In genomic region chr11:87756251-87756820, GRCm38 (mm10) we compare ENCODE assay signal across 10 mouse cellular contexts. TPM values are rescaled to one million over a fixed set of nuclear protein-coding genes. Genes with fewer than 3 reads are reported as not detected.
DNase-seq lines count a peak whose midpoint lies in the region; ATAC-seq and TF ChIP-seq lines count a peak whose summit lies in the region.
"Had no signal": no experiment of that assay in that cellular context is flagged by ENCODE, and none has a peak within 500 bp of the region (broad histone marks: within the 10 kb centered on the region; RNA-seq: fewer than 3 reads in every experiment).

No protein-coding gene starts in this region.

- H3K4me2 ChIP-seq in midbrain, postnatal 0 days (ENCODE audit: low read depth, low read length, poor library complexity, severe bottlenecking), result no peak overlapping the region
- H3K4me2 ChIP-seq: embryonic facial prominence, embryonic 12.5 days; neural tube, embryonic 13.5 days had no signal

- H3K36me3 ChIP-seq in MEL (ENCODE audit: control insufficient read depth in 1 of 2, insufficient read depth in 2 of 2, low read length in 2 of 2), result peaks cover 2 to 23% of the 10 kb centered on the region in 2 experiments; a peak in 3 of 4 replicates
- H3K36me3 ChIP-seq in macrophage (ENCODE audit: inconsistent target), result no peaks in the 10 kb centered on the region
- H3K36me3 ChIP-seq in midbrain, postnatal 0 days (ENCODE audit: insufficient read depth, low read length), result no peaks in the 10 kb centered on the region
- H3K36me3 ChIP-seq: embryonic facial prominence, embryonic 12.5 days; neural tube, embryonic 13.5 days had no signal

- no peak for TF ChIP-seq RAD21 in MEL (IDR thresholded peaks at IDR 0.05; ENCODE audit: low read depth, low read length)

- H3K79me2 ChIP-seq in MEL (ENCODE audit: control insufficient read depth, insufficient read depth, low read length, poor library complexity), result peaks cover 54% of the 10 kb centered on the region
- peaks cover 59% of the 10 kb centered on the region for H3K79me2 ChIP-seq in macrophage (ENCODE audit: inconsistent target)

- no peaks in the 10 kb centered on the region for H3K27me3 ChIP-seq in MEL (ENCODE audit: control insufficient read depth in 1 of 2, insufficient read depth in 2 of 2, low read length in 2 of 2)
- no peaks in the 10 kb centered on the region for H3K27me3 ChIP-seq in midbrain, postnatal 0 days (ENCODE audit: insufficient read depth, low read length)

- TF ChIP-seq CTCF in MEL (IDR thresholded peaks at IDR 0.05 in 2 of 3, conservative IDR thresholded peaks at IDR 0.05 in 1 of 3; ENCODE audit: control insufficient read depth in 1 of 3, insufficient read depth in 1 of 3, low read depth in 2 of 3, low read length in 3 of 3, poor library complexity in 1 of 3, severe bottlenecking in 1 of 3), result peak in 1 of 3 experiments; percentile 27; a peak in 1 of 6 replicates
- no peak for TF ChIP-seq CTCF in midbrain, postnatal 0 days (IDR thresholded peaks at IDR 0.05)

- peaks cover 5 to 27% of the 10 kb centered on the region in 2 experiments; a peak in 3 of 4 replicates for H3K4me1 ChIP-seq in MEL (ENCODE audit: control insufficient read depth in 1 of 2, insufficient read depth in 2 of 2, low read length in 2 of 2)
- H3K4me1 ChIP-seq in midbrain, postnatal 0 days (ENCODE audit: insufficient read depth, low read length), result no peaks in the 10 kb centered on the region; the same call in 1 of the 2 replicates

- H3K9ac ChIP-seq in MEL (ENCODE audit: control insufficient read depth, low read depth, low read length, poor library complexity, severe bottlenecking), result peak overlapping the region; percentile 95
- no peak overlapping the region for H3K9ac ChIP-seq in midbrain, postnatal 0 days (replicated peaks; ENCODE audit: low read length, poor library complexity, severe bottlenecking)
- H3K9ac ChIP-seq: embryonic facial prominence, embryonic 12.5 days; neural tube, embryonic 13.5 days had no signal

- no peak for TF ChIP-seq EP300 in MEL (IDR thresholded peaks at IDR 0.05; ENCODE audit: low read depth in 1 of 2, low read length in 2 of 2)

- peak in 1 of 2 experiments; percentile 69; a peak in 2 of 4 replicates for TF ChIP-seq POLR2A in MEL (IDR thresholded peaks at IDR 0.05; ENCODE audit: control insufficient read depth in 1 of 2, insufficient read depth in 1 of 2, low read depth in 1 of 2, low read length in 2 of 2, poor library complexity in 1 of 2)

- no peaks in the 10 kb centered on the region for H3K9me3 ChIP-seq in MEL (replicated peaks; ENCODE audit: insufficient read depth, low read length)
- no peaks in the 10 kb centered on the region for H3K9me3 ChIP-seq in midbrain, postnatal 0 days (ENCODE audit: low read length)
- H3K9me3 ChIP-seq: embryonic facial prominence, embryonic 12.5 days; neural tube, embryonic 13.5 days had no signal

- under 1% methylated on average over 15 of the region's 15 CpGs for WGBS in macrophage (ENCODE audit: missing documents)
- WGBS in midbrain, postnatal 0 days, result 81% methylated on average over 15 of the region's 15 CpGs

- peak; percentile 86 to 87 for DNase-seq in B cell, adult 2 months
- peak; percentile 89 for DNase-seq in MEL (ENCODE audit: low read depth, low spot score)
- DNase-seq in thymus, postnatal 4 days, result peak; percentile 81
- DNase-seq in cerebellum, postnatal 25 days, result no peak
- DNase-seq in midbrain, postnatal 0 days (ENCODE audit: low spot score), result no peak
- DNase-seq in frontal cortex, postnatal 25 days (ENCODE audit: low spot score in 2 of 2), result no peak

- H3K4me3 ChIP-seq in MEL (ENCODE audit: control insufficient read depth in 1 of 2, insufficient read depth in 1 of 2, low read depth in 2 of 2, low read length in 2 of 2), result peak overlapping the region; percentile 25 to 94
- peak overlapping the region; percentile 97 for H3K4me3 ChIP-seq in macrophage (ENCODE audit: inconsistent target)
- H3K4me3 ChIP-seq in midbrain, postnatal 0 days (ENCODE audit: low read depth, low read length), result no peak overlapping the region
- H3K4me3 ChIP-seq: embryonic facial prominence, embryonic 12.5 days; neural tube, embryonic 13.5 days had no signal

- H3K27ac ChIP-seq in MEL (ENCODE audit: control insufficient read depth, low read depth, low read length), result peak overlapping the region; percentile 86
- peak overlapping the region; percentile 99 for H3K27ac ChIP-seq in macrophage
- no peak overlapping the region for H3K27ac ChIP-seq in midbrain, postnatal 0 days (ENCODE audit: low read depth, low read length)
- H3K27ac ChIP-seq: embryonic facial prominence, embryonic 12.5 days; neural tube, embryonic 13.5 days had no signal

- peak; percentile 7 to 10; a peak in 1 of 4 replicates for ATAC-seq in hematopoietic stem cell, adult 5-6 weeks (replicated peaks in 1 of 2; ENCODE audit: insufficient read depth in 1 of 2, low FRiP score in 2 of 2, low TSS enrichment in 1 of 2, low read depth in 1 of 2, poor library complexity in 2 of 2, severe bottlenecking in 2 of 2)
- ATAC-seq in midbrain, postnatal 0 days (ENCODE audit: low FRiP score), result no peak

TF ChIP-seq in MEL, 35 proteins besides CTCF, POLR2A, EP300 and RAD21:
- TF ChIP-seq ZC3H11A (IDR thresholded peaks at IDR 0.05; ENCODE audit: low read depth, low read length) (no peak), POLR2AphosphoS5 (IDR thresholded peaks at IDR 0.05; ENCODE audit: borderline replicate concordance, low read depth, low read length) (peak; percentile 96; the same call in 1 of the 2 replicates), TBP (IDR thresholded peaks at IDR 0.05; ENCODE audit: low read depth, low read length) (peak; percentile 29; the same call in 1 of the 2 replicates), UBTF (IDR thresholded peaks at IDR 0.05; ENCODE audit: borderline replicate concordance, insufficient read depth, low read depth, low read length) (peak; percentile 65; the same call in 1 of the 2 replicates), ZMIZ1 (IDR thresholded peaks at IDR 0.05; ENCODE audit: low read depth, low read length) (no peak), ELF1 (IDR thresholded peaks at IDR 0.05; ENCODE audit: low read depth, low read length) (no peak), MAX (IDR thresholded peaks at IDR 0.05; ENCODE audit: low read length) (no peak), POLR2AphosphoS2 (IDR thresholded peaks at IDR 0.05; ENCODE audit: low read length) (no peak), TCF12 (IDR thresholded peaks at IDR 0.05; ENCODE audit: low read depth, low read length) (no peak), MXI1 (IDR thresholded peaks at IDR 0.05; ENCODE audit: low read depth, low read length) (no peak), ZKSCAN1 (IDR thresholded peaks at IDR 0.05; ENCODE audit: low read depth, low read length) (no peak), CHD1 (IDR thresholded peaks at IDR 0.05; ENCODE audit: low read depth, low read length) (no peak), JUND (IDR thresholded peaks at IDR 0.05; ENCODE audit: low read depth, low read length) (no peak), GABPA (IDR thresholded peaks at IDR 0.05; ENCODE audit: low read depth, low read length) (no peak)

RNA-seq across cellular contexts. Expression of gene Tspoap1, which starts 4.0 kb away (rescaled TPM):
- 3.7 and 5.2 TPM in 2 replicates for total RNA-seq in MEL (2012; rRNA removed)
- polyA plus RNA-seq in MEL (2012; ENCODE audit: insufficient read depth in 1 of 2, insufficient read length in 2 of 2, low read depth in 1 of 2, low replicate concordance in 2 of 2, missing spikeins in 1 of 2) (1 to 10 TPM in 1 of 2 experiments, not detected in 1; 8.6 TPM), macrophage (2018) (0.82 to 1.7 TPM (median 1.6 TPM) in 3 replicates)
- 6.8 and 7.7 TPM in 2 replicates for total RNA-seq in hematopoietic stem cell, adult 5-6 weeks (2017)
- total RNA-seq in macrophage (2018; cell fraction: chromatin; rRNA removed), result 100 to 1,000 TPM in 17 of 26 experiments, 10 to 100 TPM in 9; 37.2 to 460 (median 156) TPM
- 10 to 100 TPM in 2 of 26 experiments, 1 to 10 TPM in 15, under 1 TPM in 9; 0.56 to 16.9 (median 1.2) TPM for total RNA-seq in macrophage (2018; cell fraction: cytosol; rRNA removed)
- total RNA-seq in macrophage (2018; cell fraction: nucleus; rRNA removed), result 100 to 1,000 TPM in 4 of 26 experiments, 10 to 100 TPM in 22; 16.3 to 153 (median 46.3) TPM
- 206 and 215 TPM in 2 replicates for total RNA-seq in midbrain, postnatal 0 days (2014; rRNA removed)
- polyA plus RNA-seq in midbrain, postnatal 0 days (2015; fragmentation: Nextera tagmentation; extraction: Ambion mirVana), result 47.3 and 57.8 TPM in 2 replicates

RNA-seq across cellular contexts. Expression of gene Supt4a, which starts 19.0 kb away (rescaled TPM):
- total RNA-seq in MEL (2012; rRNA removed), result 301 and 332 TPM in 2 replicates
- polyA plus RNA-seq in MEL (2012; ENCODE audit: insufficient read depth in 1 of 2, insufficient read length in 2 of 2, low read depth in 1 of 2, low replicate concordance in 2 of 2, missing spikeins in 1 of 2), result 100 to 1,000 TPM in 1 of 2 experiments, not detected in 1; 223 TPM
- total RNA-seq in hematopoietic stem cell, adult 5-6 weeks (2017), result 61.7 and 69.9 TPM in 2 replicates
- 10 to 100 TPM in 14 of 26 experiments, 1 to 10 TPM in 12; 2.1 to 21.4 (median 10.3) TPM for total RNA-seq in macrophage (2018; cell fraction: chromatin; rRNA removed)
- 100 to 1,000 TPM in 5 of 26 experiments, 10 to 100 TPM in 21; 65.1 to 109 (median 81.3) TPM for total RNA-seq in macrophage (2018; cell fraction: cytosol; rRNA removed)
- 10 to 100 TPM in 25 of 26 experiments, 1 to 10 TPM in 1; 9.1 to 39.1 (median 27.6) TPM for total RNA-seq in macrophage (2018; cell fraction: nucleus; rRNA removed)
- polyA plus RNA-seq in macrophage (2018), result 69.4 to 113 TPM (median 85.3 TPM) in 3 replicates
- total RNA-seq in midbrain, postnatal 0 days (2014; rRNA removed), result 47.8 and 55.4 TPM in 2 replicates
- polyA plus RNA-seq in midbrain, postnatal 0 days (2015; fragmentation: Nextera tagmentation; extraction: Ambion mirVana), result 122 and 128 TPM in 2 replicates

RNA-seq across cellular contexts. Expression of gene Mpo, which starts 37.0 kb away (rescaled TPM):
- total RNA-seq in MEL (2012; rRNA removed), result not detected in 2 replicates
- polyA plus RNA-seq in MEL (2012; ENCODE audit: insufficient read depth in 1 of 2, insufficient read length in 2 of 2, low read depth in 1 of 2, low replicate concordance in 2 of 2, missing spikeins in 1 of 2), result under 1 TPM in 1 of 2 experiments, not detected in 1; 0.13 TPM
- 288 and 568 TPM in 2 replicates for total RNA-seq in hematopoietic stem cell, adult 5-6 weeks (2017)
- total RNA-seq in macrophage (2018; cell fraction: chromatin; rRNA removed), result under 1 TPM in 1 of 26 experiments, not detected in 25; 0.29 TPM
- 1 to 10 TPM in 2 of 26 experiments, under 1 TPM in 20, not detected in 4; 0.07 to 1.3 (median 0.37) TPM for total RNA-seq in macrophage (2018; cell fraction: cytosol; rRNA removed)
- total RNA-seq in macrophage (2018; cell fraction: nucleus; rRNA removed), result 1 to 10 TPM in 2 of 26 experiments, under 1 TPM in 10, not detected in 14; 0.18 to 2.7 (median 0.68) TPM
- polyA plus RNA-seq in macrophage (2018), result 0.19 to 2.7 TPM (median 1.0 TPM) in 3 replicates
- total RNA-seq in midbrain, postnatal 0 days (2014; rRNA removed), result 0.19 TPM in 1 of 2 replicates, not detected in the other
- 0.20 TPM in 1 of 2 replicates, not detected in the other for polyA plus RNA-seq in midbrain, postnatal 0 days (2015; fragmentation: Nextera tagmentation; extraction: Ambion mirVana)

Comparison
In these comparisons a context has a peak if more than half of its experiments do, and no peak if none do; other contexts are left out.
1. DNase-seq: peak in B cell, adult 2 months (2 of 2), MEL (single experiment) and thymus, postnatal 4 days (single experiment); none in cerebellum, postnatal 25 days (0 of 2), midbrain, postnatal 0 days (single experiment) and frontal cortex, postnatal 25 days (0 of 2).
2. RNA of gene Tspoap1, which starts 4.0 kb away (total RNA-seq): 206 to 215 TPM in midbrain, postnatal 0 days; 6.8 to 7.7 TPM in hematopoietic stem cell, adult 5-6 weeks and 3.7 to 5.2 TPM in MEL; every median in the first group is over 10 times any median in the second.
3. RNA of gene Mpo, which starts 37.0 kb away (total RNA-seq): 288 to 568 TPM in hematopoietic stem cell, adult 5-6 weeks; not detected in MEL and 0.19 TPM in midbrain, postnatal 0 days; every median in the first group is over 100 times any median in the second.